Mouse (Mus musculus) embryonic fibroblast, embryonic 13.5 days (primary cell): ENCODE data around the gene Slc41a1.

Experiments used
- CTCF ChIP-seq: IDR thresholded peaks from 2 replicates; pipeline ENCODE4 v1.5.1; 2011; ENCODE audit warnings: mild to moderate bottlenecking, control low read depth, low read length, moderate library complexity, borderline replicate concordance; ENCODE audit not compliant: insufficient read depth
- POLR2A ChIP-seq: IDR thresholded peaks from 2 replicates; pipeline ENCODE4 v1.6.1; 2011; ENCODE audit warnings: low read depth, mild to moderate bottlenecking, control low read depth, low read length, moderate library complexity

- no peak for TF ChIP-seq CTCF
- no peak for TF ChIP-seq POLR2A
Observed at GRCm38 (mm10) chr1:131830971-131831641, 3.8 kb downstream of the Slc41a1 start.
